8 mouse cellular contexts compared by ENCODE assay signal in the genomic region with DNA sequence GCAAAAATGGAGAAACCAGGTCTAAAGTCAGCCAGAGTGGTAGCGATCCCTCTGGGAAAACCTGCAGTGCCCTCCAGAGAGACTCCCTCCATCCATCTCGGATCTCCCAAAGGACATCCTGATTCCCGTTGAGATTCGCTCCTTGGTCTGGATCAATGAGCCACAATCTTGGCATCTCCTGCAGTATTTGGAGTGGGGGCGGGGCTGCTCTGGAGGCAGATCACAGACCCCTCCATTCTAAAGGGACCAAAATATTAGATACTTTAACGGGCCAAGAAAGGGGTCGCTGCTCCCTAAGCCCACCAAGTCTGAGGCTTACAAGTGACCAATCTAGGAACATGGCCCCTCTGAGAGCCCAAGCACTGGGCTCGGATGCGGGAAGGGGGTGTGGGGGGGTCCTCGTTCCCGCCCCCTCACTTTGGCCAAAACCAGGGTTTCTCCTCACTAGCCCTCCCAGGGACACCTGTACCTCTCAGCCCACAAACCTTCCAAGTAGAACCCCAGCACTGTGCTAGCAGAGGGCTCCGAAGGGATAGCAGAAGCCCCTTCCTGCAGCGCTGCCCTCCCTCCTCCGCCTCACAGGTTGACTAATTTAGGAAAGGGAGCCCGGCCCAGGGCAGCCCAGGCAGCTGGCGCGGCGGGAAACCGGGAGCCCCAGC. TPM values are rescaled to one million over a fixed set of nuclear protein-coding genes. Genes with fewer than 3 reads are reported as not detected.
A peak's percentile ranks its signal among the peaks of the same experiment; 100 is the strongest.
DNase-seq lines count a peak whose midpoint lies in the region; ATAC-seq and TF ChIP-seq lines count a peak whose summit lies in the region.

No protein-coding gene starts in this region.

- intact Hi-C loops in left cerebral cortex, postnatal 14 days (cut with DNase I) = loop anchor here (2.0 kb wide), 1 partner anchor 56 kb away; a partner anchor contains a TSS

- ATAC-seq in lung, embryonic 14.5 days (ENCODE audit: insufficient read depth) = peak; percentile 5
- peak; percentile 18 for ATAC-seq in forebrain, embryonic 14.5 days
- ATAC-seq in liver, postnatal 0 days = no peak

- H3K4me3 ChIP-seq in lung, embryonic 14.5 days (ENCODE audit: low read depth, low read length) = peak overlapping the region; percentile 53
- H3K4me3 ChIP-seq in forebrain, embryonic 14.5 days (ENCODE audit: low read depth, low read length) = peak overlapping the region; percentile 50
- H3K4me3 ChIP-seq in liver, postnatal 0 days (ENCODE audit: low read depth, low read length) = peak overlapping the region; percentile 60

- peak overlapping the region; percentile 88 for H3K27ac ChIP-seq in lung, embryonic 14.5 days (ENCODE audit: low read depth)
- peak overlapping the region; percentile 95 for H3K27ac ChIP-seq in forebrain, embryonic 14.5 days (ENCODE audit: low read depth, low read length)
- peak overlapping the region; percentile 11 for H3K27ac ChIP-seq in liver, postnatal 0 days (ENCODE audit: low read depth)

- 2% methylated on average over 19 of the region's 19 CpGs for WGBS in lung, embryonic 14.5 days
- WGBS in forebrain, embryonic 14.5 days = under 1% methylated on average over 19 of the region's 19 CpGs
- 6% methylated on average over 19 of the region's 19 CpGs for WGBS in liver, postnatal 0 days (ENCODE audit: insufficient replicate concordance)

- peak; percentile 47 to 52 for DNase-seq in cerebellum, postnatal 10 days
- DNase-seq in cerebellum, adult 8-10 months = no peak
- DNase-seq in lung, embryonic 14.5 days = peak; percentile 34
- no peak for DNase-seq in lung, postnatal 25 days (ENCODE audit: low spot score)
- DNase-seq in forebrain, embryonic 14.5 days (ENCODE audit: low spot score) = peak; percentile 42
- DNase-seq in liver, postnatal 0 days = no peak
- DNase-seq in ovary, adult 18-20 months (ENCODE audit: low spot score) = no peak
- DNase-seq in left cerebral cortex, postnatal 14 days (ENCODE audit: low spot score in 2 of 2) = no peak

- H3K27me3 ChIP-seq in lung, embryonic 14.5 days (ENCODE audit: insufficient read depth, low read length) = no peaks in the 10 kb centered on the region
- H3K27me3 ChIP-seq in forebrain, embryonic 14.5 days (replicated peaks; ENCODE audit: control insufficient read depth, insufficient read depth, low read length) = no peaks in the 10 kb centered on the region
- peaks cover 30% of the 10 kb centered on the region for H3K27me3 ChIP-seq in liver, postnatal 0 days (ENCODE audit: insufficient read depth, low read length)

- H3K4me1 ChIP-seq in lung, embryonic 14.5 days (ENCODE audit: insufficient read depth) = peaks cover 12% of the 10 kb centered on the region
- peaks cover 11% of the 10 kb centered on the region for H3K4me1 ChIP-seq in forebrain, embryonic 14.5 days (ENCODE audit: control insufficient read depth, insufficient read depth, low read length)
- H3K4me1 ChIP-seq in liver, postnatal 0 days (ENCODE audit: insufficient read depth) = peaks cover 9% of the 10 kb centered on the region

- peak overlapping the region; percentile 77 for H3K4me2 ChIP-seq in lung, embryonic 14.5 days
- H3K4me2 ChIP-seq in forebrain, embryonic 14.5 days (ENCODE audit: low read length) = peak overlapping the region; percentile 78
- peak overlapping the region; percentile 83 for H3K4me2 ChIP-seq in liver, postnatal 0 days (ENCODE audit: low read depth, low read length)

- no peaks in the 10 kb centered on the region for H3K9me3 ChIP-seq in lung, embryonic 14.5 days (ENCODE audit: low read depth, low read length)
- no peaks in the 10 kb centered on the region for H3K9me3 ChIP-seq in forebrain, embryonic 14.5 days (replicated peaks; ENCODE audit: control insufficient read depth, low read length)
- no peaks in the 10 kb centered on the region for H3K9me3 ChIP-seq in liver, postnatal 0 days (ENCODE audit: low read length)

- no peaks in the 10 kb centered on the region for H3K36me3 ChIP-seq in lung, embryonic 14.5 days (ENCODE audit: insufficient read depth)
- 0 out of 2 replicates have a peak, but pooled peaks cover 3% of the 10 kb centered on the region for H3K36me3 ChIP-seq in forebrain, embryonic 14.5 days (ENCODE audit: control insufficient read depth, insufficient read depth, low read length)
- no peaks in the 10 kb centered on the region for H3K36me3 ChIP-seq in liver, postnatal 0 days (replicated peaks; ENCODE audit: insufficient read depth, low read length)

- TF ChIP-seq CTCF in lung, embryonic 14.5 days (IDR thresholded peaks at IDR 0.05; ENCODE audit: low read depth) = no peak
- TF ChIP-seq CTCF in liver, postnatal 0 days (IDR thresholded peaks at IDR 0.05; ENCODE audit: low read depth) = no peak

- no peak for TF ChIP-seq EP300 in liver, postnatal 0 days (IDR thresholded peaks at IDR 0.05; ENCODE audit: low read depth)

- peak overlapping the region; percentile 55 for H3K9ac ChIP-seq in lung, embryonic 14.5 days
- H3K9ac ChIP-seq in forebrain, embryonic 14.5 days (ENCODE audit: low read length) = peak overlapping the region; percentile 73
- peak overlapping the region; percentile 35 for H3K9ac ChIP-seq in liver, postnatal 0 days (replicated peaks)

RNA-seq across cellular contexts. Expression of a gene that starts 56.6 kb away (rescaled TPM):
- polyA plus RNA-seq in lung, embryonic 14.5 days (2014; fragmentation: Nextera tagmentation; extraction: Ambion mirVana) = 48.8 and 49.4 TPM in 2 replicates
- 24.6 and 30.0 TPM in 2 replicates for polyA plus RNA-seq in forebrain, embryonic 14.5 days (2014; fragmentation: Nextera tagmentation; extraction: Ambion mirVana)
- 2.4 and 2.7 TPM in 2 replicates for polyA plus RNA-seq in liver, postnatal 0 days (2015; fragmentation: Nextera tagmentation; extraction: Ambion mirVana)
- total RNA-seq in left cerebral cortex, postnatal 14 days (2021) = 10 to 100 TPM; 66.9 to 72.0 TPM

Comparison
In these comparisons a context has a peak if more than half of its experiments do, and no peak if none do; other contexts are left out.
1. DNase-seq: peak in cerebellum, postnatal 10 days (2 of 2), lung, embryonic 14.5 days (single experiment) and forebrain, embryonic 14.5 days (single experiment); none in cerebellum, adult 8-10 months (single experiment), lung, postnatal 25 days (single experiment), liver, postnatal 0 days (single experiment), ovary, adult 18-20 months (single experiment) and left cerebral cortex, postnatal 14 days (0 of 2).
2. H3K27ac ChIP-seq: peak in every context shown above with its lines; median percentile 95 in forebrain, embryonic 14.5 days; 88 in lung, embryonic 14.5 days; 11 in liver, postnatal 0 days.
3. Peak in every context shown above with its lines, with median percentiles within 50 percentile points of each other: H3K4me2 ChIP-seq, H3K4me3 ChIP-seq and H3K9ac ChIP-seq.